Mouse (Mus musculus): ENCODE measurements around the gene Rps15a. TPM values are rescaled to one million over a fixed set of nuclear protein-coding genes. Genes with fewer than 3 reads are reported as not detected.

Gene Rps15a
- polyA plus RNA-seq, 1 experiment: 2,212 TPM

DNA sequence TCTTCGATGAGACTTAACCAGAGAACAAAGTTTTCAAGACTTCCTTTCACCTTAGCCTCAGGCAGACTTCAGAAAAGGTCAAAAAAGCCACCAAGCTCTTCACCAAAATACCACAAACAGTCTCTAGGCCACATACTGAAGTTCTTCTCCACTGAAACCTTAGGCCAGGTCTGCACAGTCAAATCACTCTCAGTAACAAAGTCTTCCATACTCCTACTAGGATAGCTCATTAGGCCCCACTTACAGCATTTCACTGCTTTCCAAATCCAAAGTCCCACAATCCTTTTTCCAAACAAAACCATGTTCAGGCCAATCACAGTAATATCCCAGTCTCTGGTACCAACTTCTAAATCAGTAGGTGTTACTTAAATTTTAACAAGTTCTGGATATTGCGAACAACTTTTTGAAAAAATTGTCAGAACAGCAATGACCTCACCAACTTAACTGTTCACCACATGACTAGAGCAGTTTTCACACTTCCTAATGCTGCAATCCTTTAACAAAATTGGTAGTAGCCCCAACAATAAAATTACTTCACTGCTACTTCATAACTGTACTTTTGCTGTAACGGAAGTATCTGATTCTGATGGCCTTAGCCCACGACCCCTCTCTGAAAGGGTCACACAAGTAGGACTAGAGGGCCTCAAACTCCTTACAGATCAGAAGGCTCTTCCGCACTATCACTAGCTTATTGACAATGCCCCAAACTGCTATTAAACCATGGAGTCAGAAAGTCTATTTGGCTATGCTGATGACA, 2.3 kb downstream of the Rps15a start:
- Histone ChIP-seq H3K79me3 (ENCODE audit: low read depth) (peaks cover 69% of the 10 kb centered on the region), H3K27me3 (ENCODE audit: control insufficient read depth, insufficient read depth, insufficient read length) (no peaks in the 10 kb centered on the region), H3ac (ENCODE audit: control insufficient read depth, insufficient read length, low read depth) (peak overlapping the region; percentile 51), H3K36me3 (ENCODE audit: control insufficient read depth, insufficient read depth) (peaks cover 71% of the 10 kb centered on the region), H3K79me2 (ENCODE audit: control insufficient read depth, insufficient read depth) (peaks cover 74% of the 10 kb centered on the region), H3K4me3 (ENCODE audit: insufficient read depth, poor library complexity, severe bottlenecking) (peak overlapping the region; percentile 80)
- TF ChIP-seq CTCF (IDR thresholded peaks at IDR 0.05; ENCODE audit: control insufficient read depth, insufficient read depth, insufficient read length) (no peak), MYOG (IDR thresholded peaks at IDR 0.05; ENCODE audit: control insufficient read depth, extremely low read depth, insufficient read length) (no peak), MAX (IDR thresholded peaks at IDR 0.05) (no peak), MYOD1 (IDR thresholded peaks at IDR 0.05; ENCODE audit: control insufficient read depth, insufficient read length, low read depth) (no peak)

DNA sequence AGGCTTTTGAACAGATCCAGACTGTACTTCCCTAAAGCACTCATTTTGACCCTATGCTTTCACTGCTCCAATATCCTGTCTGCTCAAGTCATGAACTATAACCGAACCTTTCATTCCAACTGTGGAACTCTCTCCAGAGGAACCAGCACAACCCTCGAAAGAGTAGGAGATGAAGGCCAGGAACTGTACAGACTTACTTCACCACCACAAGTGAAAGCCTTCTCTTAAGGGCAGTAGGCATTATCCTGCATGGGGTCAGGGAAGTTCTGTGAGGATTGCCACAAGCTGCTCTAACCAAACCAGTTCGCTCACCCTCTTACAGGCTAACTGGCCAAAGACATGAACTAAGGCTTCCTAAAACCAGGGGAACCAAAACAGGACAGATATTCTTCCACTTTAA, 4.9 kb downstream of the Rps15a start:
- Histone ChIP-seq H3K27me3 (ENCODE audit: control insufficient read depth, insufficient read depth, insufficient read length) (no peaks in the 10 kb centered on the region), H3K36me3 (ENCODE audit: control insufficient read depth, insufficient read depth) (peaks cover 92% of the 10 kb centered on the region), H3K4me3 (ENCODE audit: insufficient read depth, poor library complexity, severe bottlenecking) (no peak overlapping the region), H3K79me2 (ENCODE audit: control insufficient read depth, insufficient read depth) (peaks cover 84% of the 10 kb centered on the region), H3K79me3 (ENCODE audit: low read depth) (peaks cover 73% of the 10 kb centered on the region), H3ac (ENCODE audit: control insufficient read depth, insufficient read length, low read depth) (no peak overlapping the region)
- TF ChIP-seq FOSL1 (IDR thresholded peaks at IDR 0.05; ENCODE audit: insufficient read depth, low read length, poor library complexity, severe bottlenecking) (no peak), CTCF (IDR thresholded peaks at IDR 0.05; ENCODE audit: control insufficient read depth, insufficient read depth, insufficient read length) (no peak), USF1 (IDR thresholded peaks at IDR 0.05; ENCODE audit: low read depth) (no peak), MYOG (IDR thresholded peaks at IDR 0.05; ENCODE audit: control insufficient read depth, extremely low read depth, insufficient read length) (no peak), MYOD1 (IDR thresholded peaks at IDR 0.05; ENCODE audit: control insufficient read depth, insufficient read length, low read depth) (no peak), MAX (IDR thresholded peaks at IDR 0.05) (no peak), CEBPB (IDR thresholded peaks at IDR 0.05; ENCODE audit: low read depth) (no peak)

DNA sequence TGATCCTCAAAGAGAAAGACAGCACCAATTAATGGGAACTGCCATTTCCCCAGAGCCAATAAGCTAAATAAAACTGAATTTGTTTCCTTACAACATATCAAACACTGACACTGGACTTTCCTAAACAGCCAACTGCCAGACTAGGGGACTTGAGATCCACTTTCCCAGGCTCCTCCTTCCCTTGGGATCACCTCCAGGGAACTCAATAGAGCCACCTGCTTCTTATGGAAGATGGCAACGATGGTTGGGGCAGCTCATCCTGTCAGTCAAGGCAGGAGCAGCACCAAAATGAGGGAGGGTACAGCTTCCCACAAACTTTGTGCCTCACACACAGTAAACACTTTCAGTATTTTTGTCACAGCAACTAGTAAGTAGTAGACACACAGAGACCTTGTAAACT, 8.3 kb downstream of the Rps15a start:
- peaks cover 41% of the 10 kb centered on the region for H3K79me3 ChIP-seq (ENCODE audit: low read depth)
- no peaks in the 10 kb centered on the region for H3K27me3 ChIP-seq (ENCODE audit: control insufficient read depth, insufficient read depth, insufficient read length)
- H3K4me3 ChIP-seq (ENCODE audit: insufficient read depth, poor library complexity, severe bottlenecking): no peak overlapping the region
- TF ChIP-seq CTCF (IDR thresholded peaks at IDR 0.05; ENCODE audit: control insufficient read depth, insufficient read depth, insufficient read length) (no peak), MAX (IDR thresholded peaks at IDR 0.05) (no peak), USF1 (IDR thresholded peaks at IDR 0.05; ENCODE audit: low read depth) (no peak), MYOD1 (IDR thresholded peaks at IDR 0.05; ENCODE audit: control insufficient read depth, insufficient read length, low read depth) (no peak), CEBPB (IDR thresholded peaks at IDR 0.05; ENCODE audit: low read depth) (no peak), FOSL1 (IDR thresholded peaks at IDR 0.05; ENCODE audit: insufficient read depth, low read length, poor library complexity, severe bottlenecking) (no peak), MYOG (IDR thresholded peaks at IDR 0.05; ENCODE audit: control insufficient read depth, extremely low read depth, insufficient read length) (no peak)
- H3K36me3 ChIP-seq (ENCODE audit: control insufficient read depth, insufficient read depth): peaks cover 81% of the 10 kb centered on the region
- H3ac ChIP-seq (ENCODE audit: control insufficient read depth, insufficient read length, low read depth): no peak overlapping the region
- peaks cover 49% of the 10 kb centered on the region for H3K79me2 ChIP-seq (ENCODE audit: control insufficient read depth, insufficient read depth)

DNA sequence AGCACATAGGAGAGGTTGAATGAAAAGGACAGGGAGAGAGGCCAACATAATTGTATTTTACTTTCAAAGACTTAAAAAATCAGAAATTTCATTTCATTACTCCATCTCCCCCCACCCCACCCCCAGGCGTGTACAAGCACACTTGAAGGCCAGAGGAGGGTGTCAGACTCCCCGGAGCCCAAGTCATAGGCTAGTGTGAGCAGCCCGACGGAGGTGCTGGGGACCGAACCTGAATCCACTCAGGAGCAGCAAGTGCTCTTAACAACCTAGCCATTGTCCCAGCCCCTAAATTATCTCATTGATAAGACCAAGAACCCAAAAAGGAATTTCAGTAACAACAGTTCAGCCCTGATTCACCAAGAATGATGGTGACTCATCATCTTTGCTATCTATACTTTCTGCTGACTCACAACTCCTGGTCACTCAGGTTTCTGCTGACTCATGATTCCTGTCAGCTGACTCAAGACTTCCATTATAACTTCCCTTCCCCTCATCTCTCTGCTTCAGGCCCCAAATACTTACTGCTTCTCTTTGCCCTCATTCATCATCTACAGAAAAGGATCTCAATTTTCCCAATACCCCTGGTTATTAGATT, 11.4 kb downstream of the Rps15a start:
- Histone ChIP-seq H3K79me3 (ENCODE audit: low read depth) (peaks cover 11% of the 10 kb centered on the region), H3K27me3 (ENCODE audit: control insufficient read depth, insufficient read depth, insufficient read length) (no peaks in the 10 kb centered on the region), H3K4me3 (ENCODE audit: insufficient read depth, poor library complexity, severe bottlenecking) (no peak overlapping the region), H3K79me2 (ENCODE audit: control insufficient read depth, insufficient read depth) (peaks cover 18% of the 10 kb centered on the region), H3ac (ENCODE audit: control insufficient read depth, insufficient read length, low read depth) (no peak overlapping the region), H3K36me3 (ENCODE audit: control insufficient read depth, insufficient read depth) (peaks cover 50% of the 10 kb centered on the region)
- no peak for TF ChIP-seq MYOG (IDR thresholded peaks at IDR 0.05; ENCODE audit: control insufficient read depth, extremely low read depth, insufficient read length)
- TF ChIP-seq FOSL1 (IDR thresholded peaks at IDR 0.05; ENCODE audit: insufficient read depth, low read length, poor library complexity, severe bottlenecking): peak; percentile 59
- no peak for TF ChIP-seq MYOD1 (IDR thresholded peaks at IDR 0.05; ENCODE audit: control insufficient read depth, insufficient read length, low read depth)
- no peak for TF ChIP-seq CTCF (IDR thresholded peaks at IDR 0.05; ENCODE audit: control insufficient read depth, insufficient read depth, insufficient read length)
- TF ChIP-seq USF1 (IDR thresholded peaks at IDR 0.05; ENCODE audit: low read depth): peak; percentile 77
- no peak for TF ChIP-seq MAX (IDR thresholded peaks at IDR 0.05)
- TF ChIP-seq CEBPB (IDR thresholded peaks at IDR 0.05; ENCODE audit: low read depth): no peak

DNA sequence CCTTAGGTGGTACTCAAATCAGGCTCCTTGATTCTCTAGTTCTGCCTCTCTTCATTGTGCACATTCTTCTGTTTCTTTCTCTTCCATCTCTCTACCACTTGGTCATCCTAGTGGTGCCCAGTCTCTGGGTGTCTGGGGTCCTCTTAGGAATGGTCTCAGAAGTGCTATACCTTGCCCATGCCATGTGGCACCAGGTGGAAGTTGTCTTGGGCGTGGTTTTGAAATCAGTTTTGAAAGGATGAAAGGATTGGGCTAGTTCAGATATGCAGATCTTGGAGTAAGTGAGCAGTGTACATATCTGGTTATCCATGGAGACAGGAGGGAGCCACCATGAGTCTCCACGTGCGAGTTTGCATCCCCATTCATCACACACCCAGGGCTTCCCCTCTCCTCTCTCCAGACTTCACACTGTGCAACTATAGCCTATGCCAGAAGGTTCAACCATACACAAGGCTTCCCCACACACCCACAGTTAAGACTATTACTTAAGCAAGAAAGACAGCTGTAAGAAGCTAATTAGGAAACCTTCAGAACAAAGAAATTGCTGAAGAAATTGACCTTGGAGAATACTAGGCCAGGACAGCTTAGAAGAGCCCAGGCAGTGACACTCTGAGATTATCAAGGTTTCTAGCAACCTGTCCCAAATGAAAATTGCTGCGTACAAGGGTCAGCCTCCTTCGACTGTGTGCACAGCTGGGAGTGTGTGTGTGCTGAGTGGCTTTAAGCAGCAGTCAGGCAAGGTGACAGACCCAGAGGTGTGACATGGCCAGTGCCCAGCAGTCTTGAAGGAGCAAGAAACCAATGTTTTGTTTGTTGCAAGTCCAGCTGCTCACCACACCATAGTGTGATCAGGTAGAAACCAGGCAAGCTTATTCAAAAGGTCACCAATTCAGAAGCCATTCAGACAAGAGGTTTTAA, 12.3 kb downstream of the Rps15a start:
- TF ChIP-seq FOSL1 (IDR thresholded peaks at IDR 0.05; ENCODE audit: insufficient read depth, low read length, poor library complexity, severe bottlenecking) (no peak), MYOD1 (IDR thresholded peaks at IDR 0.05; ENCODE audit: control insufficient read depth, insufficient read length, low read depth) (no peak), CEBPB (IDR thresholded peaks at IDR 0.05; ENCODE audit: low read depth) (no peak), CTCF (IDR thresholded peaks at IDR 0.05; ENCODE audit: control insufficient read depth, insufficient read depth, insufficient read length) (no peak), MAX (IDR thresholded peaks at IDR 0.05) (no peak), USF1 (IDR thresholded peaks at IDR 0.05; ENCODE audit: low read depth) (no peak), MYOG (IDR thresholded peaks at IDR 0.05; ENCODE audit: control insufficient read depth, extremely low read depth, insufficient read length) (no peak)
- peaks cover 10% of the 10 kb centered on the region for H3K79me2 ChIP-seq (ENCODE audit: control insufficient read depth, insufficient read depth)
- no peaks in the 10 kb centered on the region for H3K27me3 ChIP-seq (ENCODE audit: control insufficient read depth, insufficient read depth, insufficient read length)
- no peak overlapping the region for H3K4me3 ChIP-seq (ENCODE audit: insufficient read depth, poor library complexity, severe bottlenecking)
- peaks cover 5% of the 10 kb centered on the region for H3K79me3 ChIP-seq (ENCODE audit: low read depth)
- H3ac ChIP-seq (ENCODE audit: control insufficient read depth, insufficient read length, low read depth): no peak overlapping the region
- H3K36me3 ChIP-seq (ENCODE audit: control insufficient read depth, insufficient read depth): peaks cover 42% of the 10 kb centered on the region

Measured in C2C12 (cell line).